Mouse (Mus musculus) intestine, embryonic 14.5 days (tissue): ENCODE measurements around the gene Taf1a. TPM values are rescaled to one million over a fixed set of nuclear protein-coding genes. Genes with fewer than 3 reads are reported as not detected.
"Not testable (repeated sequence)": the region's sequence is repeated elsewhere in the genome, so short reads cannot be mapped to it uniquely, and the experiment has no call there.

Experiments
- ATAC-seq: fragments of 200-750 bp; cut with Nextera tagmentation; replicated peaks from 2 replicates; pipeline ENCODE4 v1.8.0; 2017; ENCODE audit warnings: low read depth, moderate number of reproducible peaks, moderate TSS enrichment, moderate library complexity; ENCODE audit not compliant: low FRiP score, low TSS enrichment
- DNase-seq: peaks from one replicate; pipeline ENCODE4 v3.0.0-alpha.2; 2018; ENCODE audit warnings: low spot score
- H3K27ac ChIP-seq: fragments of 300-500 bp; sonication (generic); 2 replicates; pipeline ENCODE4 v1.5.1; 2014; ENCODE audit warnings: low read depth, mild to moderate bottlenecking, control low read depth
- H3K27me3 ChIP-seq: fragments of 300-500 bp; sonication (generic); replicated peaks from 2 replicates; pipeline ENCODE4 v1.6.1; 2014; ENCODE audit warnings: low read length, control low read depth; ENCODE audit not compliant: control insufficient read depth, insufficient read depth
- H3K36me3 ChIP-seq: fragments of 300-500 bp; sonication (generic); 2 replicates; pipeline ENCODE4 v1.6.1; 2014; ENCODE audit warnings: low read length, control low read depth; ENCODE audit not compliant: control insufficient read depth, insufficient read depth
- H3K4me1 ChIP-seq: fragments of 300-500 bp; sonication (generic); replicated peaks from 2 replicates; pipeline ENCODE4 v1.6.1; 2014; ENCODE audit warnings: low read length, control low read depth, mixed read lengths; ENCODE audit not compliant: control insufficient read depth, insufficient read depth
- H3K4me2 ChIP-seq: fragments of 300-500 bp; sonication (generic); 2 replicates; pipeline ENCODE4 v1.6.1; 2014; ENCODE audit warnings: low read length
- H3K4me3 ChIP-seq: fragments of 300-500 bp; sonication (generic); 2 replicates; pipeline ENCODE4 v1.5.1; 2014; ENCODE audit warnings: low read depth, low read length, control low read depth, mixed read lengths
- H3K9ac ChIP-seq: fragments of 300-500 bp; sonication (generic); 2 replicates; pipeline ENCODE4 v1.6.1; 2014; ENCODE audit warnings: mild to moderate bottlenecking, low read length
- H3K9me3 ChIP-seq: fragments of 300-500 bp; sonication (generic); 2 replicates; pipeline ENCODE4 v1.6.1; 2016; ENCODE audit warnings: low read length, control low read depth; ENCODE audit not compliant: control insufficient read depth
- WGBS: fragments of 180-500 bp; shearing (Covaris S2); extraction: QIAGEN DNeasy Blood & Tissue Kit; methylation state at CpG from one replicate; pipeline ENCODE4 v1.1.7; 2014; 5-methylcytosine and 5-hydroxymethylcytosine counted together
- polyA plus RNA-seq: library from polyadenylated mRNA; unstranded; fragments of >200 nt; fragmentation: Nextera tagmentation; extraction: Ambion mirVana; gene quantifications from 2 replicates; pipeline ENCODE4 v1.2.1, GENCODE M21; 2014

Taf1a gene
- polyA plus RNA-seq, result 21.5 and 21.8 TPM in 2 replicates

DNA sequence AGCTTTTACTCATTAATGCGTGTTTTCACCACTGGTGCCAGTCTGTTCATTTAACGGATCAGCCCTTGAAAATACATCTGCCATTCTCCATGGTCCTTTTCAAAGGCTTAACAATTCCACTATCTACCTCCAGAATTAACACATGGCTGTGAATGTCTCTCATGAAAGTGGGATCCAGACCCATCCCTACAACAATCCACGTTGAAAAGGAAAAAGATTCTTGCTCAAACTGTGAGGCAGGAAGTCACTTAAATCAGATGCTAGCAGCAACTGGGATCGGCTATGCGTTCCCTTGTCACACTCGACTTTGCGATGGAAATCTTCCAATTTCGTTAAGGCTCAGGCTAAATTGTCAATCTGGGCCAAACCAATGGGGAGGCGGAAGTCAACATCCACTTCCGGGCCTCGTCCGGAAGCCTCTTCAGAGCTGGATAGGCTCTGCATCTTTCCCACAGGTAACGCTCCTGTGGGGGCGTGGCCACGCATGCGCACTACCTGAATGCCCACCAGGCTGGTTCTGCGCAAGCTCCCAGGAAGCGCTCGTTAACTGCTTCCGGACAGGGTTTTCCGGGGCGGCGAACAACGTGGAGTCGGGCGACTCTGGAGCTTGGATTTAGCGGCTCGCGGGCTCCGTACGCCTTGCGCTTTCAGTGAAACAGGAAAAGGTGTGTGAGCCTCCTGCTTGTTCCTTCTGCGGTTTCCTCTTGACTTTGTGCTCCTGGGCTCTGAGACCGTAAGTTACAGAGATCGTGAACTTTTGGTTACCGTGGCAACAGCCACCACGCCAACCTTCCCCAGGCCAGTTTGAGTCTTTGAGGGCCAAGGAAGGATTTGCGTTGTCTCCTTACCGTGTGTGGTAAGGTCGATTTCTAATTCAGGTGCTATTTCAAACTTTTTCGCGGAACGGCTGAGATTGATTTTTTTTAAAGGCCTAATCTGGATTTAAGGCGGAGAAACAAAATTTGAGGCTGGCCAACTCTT, at the start of gene Taf1a:
TSS of gene Taf1a (plus strand) at position 556 of the 981 bp plus-strand sequence.
- peaks cover 10% of the 10 kb centered on the region for H3K27me3 ChIP-seq
- peaks cover 5% of the 10 kb centered on the region for H3K4me1 ChIP-seq
- peak within 1 kb of the TSS; percentile 77 for H3K4me2 ChIP-seq
- peak within 1 kb of the TSS; percentile 51 for H3K9ac ChIP-seq
- H3K36me3 ChIP-seq, result peaks cover 15% of the 10 kb centered on the region; the same call in 1 of the 2 replicates
- DNase-seq (peak; percentile 94), ATAC-seq (peak; percentile 98)
- H3K27ac ChIP-seq, result peak within 1 kb of the TSS; percentile 59
- no peaks in the 10 kb centered on the region for H3K9me3 ChIP-seq
- H3K4me3 ChIP-seq, result peak within 1 kb of the TSS; percentile 91
- 5% methylated on average over 44 of the region's 44 CpGs for WGBS

DNA sequence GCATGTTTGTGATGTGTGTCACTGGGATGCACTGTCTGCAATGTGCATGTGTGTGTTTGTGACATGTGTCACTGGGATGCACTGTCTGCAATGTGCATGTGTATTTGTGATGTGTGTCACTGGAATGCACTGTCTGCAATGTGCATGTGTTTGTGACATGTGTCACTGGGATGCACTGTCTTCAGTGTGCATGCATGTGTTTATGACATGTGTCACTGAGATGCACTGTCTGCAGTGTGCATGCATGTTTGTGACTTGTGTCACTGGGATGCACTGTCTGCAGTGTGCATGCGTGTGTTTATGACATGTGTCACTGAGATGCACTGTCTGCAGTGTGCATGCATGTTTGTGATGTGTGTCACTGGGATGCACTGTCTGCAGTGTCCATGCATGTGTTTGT, 45.9 kb upstream of the Taf1a start:
- not testable (repeated sequence) for DNase-seq, ATAC-seq, H3K4me1 ChIP-seq, H3K27ac ChIP-seq, H3K9ac ChIP-seq, H3K4me3 ChIP-seq, H3K9me3 ChIP-seq, H3K27me3 ChIP-seq, H3K4me2 ChIP-seq
- peaks cover 48% of the 10 kb centered on the region for H3K36me3 ChIP-seq
- WGBS, result 94% methylated on average over 1 of the region's 1 CpGs

DNA sequence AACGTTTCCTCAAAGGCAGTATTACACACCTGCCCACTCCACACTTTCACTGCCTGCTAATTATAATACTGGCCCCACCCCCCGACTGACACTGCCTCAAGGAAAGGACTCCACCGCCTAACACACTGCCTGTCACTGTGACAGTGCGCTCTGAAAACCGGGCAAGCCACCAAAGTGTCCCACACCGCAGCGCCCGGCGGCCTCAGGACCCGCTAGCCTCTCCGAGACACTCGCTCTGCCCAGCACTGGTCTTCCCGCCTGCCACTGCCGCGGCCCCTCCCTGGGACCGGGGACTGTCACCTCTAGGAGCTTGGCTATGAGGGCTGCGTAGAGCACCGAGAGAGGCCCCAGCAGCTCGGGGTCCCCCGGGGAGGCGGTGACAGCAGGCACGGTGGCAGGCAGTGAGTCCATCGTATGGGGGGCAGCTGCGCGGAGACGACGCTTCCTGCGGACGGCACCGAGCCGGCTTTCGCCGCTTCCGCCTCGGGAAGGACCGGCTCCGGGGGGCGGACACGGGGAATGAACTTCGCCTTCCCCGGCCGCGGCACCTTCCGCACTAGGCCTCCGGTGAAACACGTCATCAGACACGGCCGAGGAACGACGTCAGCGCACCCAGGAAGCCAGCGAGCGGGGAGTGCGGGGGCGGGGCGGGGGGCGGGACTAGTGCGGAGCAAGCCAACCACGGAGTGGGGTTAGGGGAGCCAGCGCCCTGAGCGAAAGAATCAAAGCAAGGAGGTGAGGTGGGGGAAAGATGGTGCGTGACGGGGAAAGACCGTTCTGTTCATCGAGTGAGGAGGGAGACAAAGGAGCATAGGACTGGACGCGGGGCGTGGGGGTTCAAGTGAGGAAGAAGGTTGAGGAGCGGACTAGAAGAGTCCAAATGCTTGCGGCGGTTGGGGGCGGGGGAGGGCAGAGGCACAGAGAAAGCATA, 43.6 kb upstream of the Taf1a start:
- H3K36me3 ChIP-seq, result peaks cover 48% of the 10 kb centered on the region
- H3K9ac ChIP-seq, result peak overlapping the region; percentile 83
- ATAC-seq, result peak; percentile 98
- DNase-seq, result peak; percentile 94
- peak overlapping the region; percentile 78 for H3K4me2 ChIP-seq
- no peaks in the 10 kb centered on the region for H3K27me3 ChIP-seq
- H3K27ac ChIP-seq, result peak overlapping the region; percentile 71
- no peaks in the 10 kb centered on the region for H3K9me3 ChIP-seq
- WGBS, result under 1% methylated on average over 72 of the region's 72 CpGs
- no peaks in the 10 kb centered on the region for H3K4me1 ChIP-seq
- H3K4me3 ChIP-seq, result peak overlapping the region; percentile 74

DNA sequence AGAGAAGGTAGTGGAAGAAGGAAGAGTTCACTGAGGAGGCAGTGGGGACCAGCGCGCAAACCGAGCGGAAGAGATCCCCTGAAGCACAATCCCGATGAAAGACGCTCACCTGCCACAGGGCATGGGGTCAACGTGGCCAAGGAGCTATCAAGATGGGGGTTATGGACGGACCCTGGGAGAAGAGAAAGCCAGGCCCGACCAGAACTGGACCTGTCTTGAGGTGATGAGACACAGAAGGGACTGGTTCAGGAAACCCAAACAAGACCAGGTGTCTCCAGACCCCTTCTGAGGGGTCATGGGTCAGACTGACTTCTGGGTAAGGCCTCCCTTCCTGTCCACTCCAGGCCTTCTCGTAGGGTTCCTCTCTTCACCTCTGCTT, 43.0 kb upstream of the Taf1a start:
- WGBS, result 2% methylated on average over 10 of the region's 10 CpGs
- H3K4me2 ChIP-seq, result peak overlapping the region; percentile 78
- H3K4me3 ChIP-seq, result peak overlapping the region; percentile 74
- peak overlapping the region; percentile 83 for H3K9ac ChIP-seq
- no peaks in the 10 kb centered on the region for H3K27me3 ChIP-seq
- H3K9me3 ChIP-seq, result no peaks in the 10 kb centered on the region
- DNase-seq (no peak), ATAC-seq (peak; percentile 33)
- H3K36me3 ChIP-seq, result peaks cover 48% of the 10 kb centered on the region
- no peaks in the 10 kb centered on the region for H3K4me1 ChIP-seq
- H3K27ac ChIP-seq, result no peak overlapping the region

DNA sequence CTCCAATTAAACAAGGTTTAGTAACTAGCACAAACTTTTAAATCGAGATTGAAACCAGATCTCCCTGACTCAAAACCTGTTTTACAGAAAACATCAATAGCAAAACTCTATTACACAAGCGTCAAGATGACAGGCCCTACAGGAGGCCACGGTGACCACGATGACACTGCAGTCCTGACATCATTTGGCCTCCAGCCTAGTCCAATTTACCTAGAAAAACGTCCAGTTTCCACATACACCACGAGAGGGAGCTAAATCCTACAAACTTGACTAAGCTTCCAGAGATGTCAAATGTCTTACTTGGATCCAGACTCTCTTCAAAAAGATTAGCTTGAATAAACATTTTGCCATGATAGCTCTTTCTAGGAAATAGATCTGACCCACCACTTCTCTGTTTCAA, 38.9 kb upstream of the Taf1a start:
- H3K4me2 ChIP-seq, result no peak overlapping the region
- H3K9me3 ChIP-seq, result no peaks in the 10 kb centered on the region
- H3K36me3 ChIP-seq, result peaks cover 65% of the 10 kb centered on the region
- ATAC-seq, result no peak
- no peaks in the 10 kb centered on the region for H3K27me3 ChIP-seq
- DNase-seq, result peak; percentile 62
- H3K4me3 ChIP-seq, result no peak overlapping the region
- H3K9ac ChIP-seq, result no peak overlapping the region
- H3K4me1 ChIP-seq, result no peaks in the 10 kb centered on the region
- H3K27ac ChIP-seq, result no peak overlapping the region
- 22% methylated on average over 6 of the region's 6 CpGs for WGBS

DNA sequence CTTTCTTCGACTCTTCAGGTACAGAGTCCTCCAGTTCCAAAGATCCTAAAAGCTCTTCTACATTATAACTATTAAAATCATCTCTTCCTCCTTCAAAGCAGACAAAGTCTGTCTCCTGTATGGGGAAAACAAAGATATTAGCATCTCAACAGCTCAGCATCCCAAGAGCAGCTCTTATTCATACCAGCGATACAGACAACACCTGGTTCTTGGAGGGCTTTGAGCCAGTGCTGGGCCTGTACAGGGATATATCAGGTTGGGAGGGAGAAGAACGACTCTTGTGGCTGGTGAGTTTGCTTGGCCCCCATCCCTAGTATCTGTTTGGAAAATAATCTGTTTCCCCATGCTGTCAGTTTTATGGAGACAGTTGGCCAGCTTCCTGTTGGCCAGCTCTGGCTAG, 29.9 kb upstream of the Taf1a start:
- Histone ChIP-seq H3K27me3 (no peaks in the 10 kb centered on the region), H3K36me3 (peaks cover 88% of the 10 kb centered on the region), H3K27ac (no peak overlapping the region), H3K4me1 (0 out of 2 replicates have a peak, but pooled peaks cover 4% of the 10 kb centered on the region), H3K9me3 (no peaks in the 10 kb centered on the region), H3K4me3 (no peak overlapping the region), H3K4me2 (no peak overlapping the region), H3K9ac (no peak overlapping the region)
- ATAC-seq, result no peak
- 86% methylated on average over 3 of the region's 3 CpGs for WGBS
- DNase-seq, result no peak

DNA sequence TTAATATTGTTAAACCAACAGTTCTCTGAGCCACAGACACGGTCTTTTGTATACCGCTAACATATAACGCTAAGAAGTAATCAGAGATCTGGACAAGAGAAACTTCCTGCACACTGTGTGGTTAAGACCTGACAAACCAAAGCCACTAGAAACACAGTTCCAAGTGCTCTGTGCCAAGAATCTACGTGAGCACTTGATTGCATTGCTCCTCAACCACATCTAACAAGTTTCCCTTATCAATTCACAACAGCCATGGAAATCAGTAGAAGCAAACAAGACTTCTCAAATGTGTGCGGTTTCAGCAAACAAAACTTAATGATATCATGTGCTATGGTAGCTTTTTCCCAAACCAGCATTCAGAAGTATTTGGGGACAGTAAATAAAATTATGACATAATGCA, 26.5 kb upstream of the Taf1a start:
- Histone ChIP-seq H3K9me3 (no peaks in the 10 kb centered on the region), H3K27ac (no peak overlapping the region), H3K4me1 (0 out of 2 replicates have a peak, but pooled peaks cover 4% of the 10 kb centered on the region), H3K4me3 (no peak overlapping the region), H3K27me3 (no peaks in the 10 kb centered on the region), H3K36me3 (peaks cover 81% of the 10 kb centered on the region), H3K9ac (no peak overlapping the region), H3K4me2 (no peak overlapping the region)
- DNase-seq (no peak), ATAC-seq (no peak)
- WGBS, result 85% methylated on average over 5 of the region's 5 CpGs
